Mouse (Mus musculus) bone marrow, adult 2 months (tissue): Measurements from ENCODE around the gene Tmem159.

Experiments used
- CTCF ChIP-seq: fragments of 200-500 bp; IDR thresholded peaks from 2 replicates; pipeline ENCODE4 v1.5.1; 2011; ENCODE audit warnings: low read length, control low read depth; ENCODE audit not compliant: control insufficient read depth, insufficient read depth
- POLR2A ChIP-seq: fragments of 200-500 bp; IDR thresholded peaks from 2 replicates; pipeline ENCODE4 v1.6.1; 2011; ENCODE audit warnings: low read depth, mild to moderate bottlenecking, control low read depth, low read length, borderline replicate concordance; ENCODE audit not compliant: control insufficient read depth

GRCm38 (mm10) chr7:120104975-120105374 lies 2.8 kb downstream of the Tmem159 start:
- TF ChIP-seq CTCF (no peak), POLR2A (no peak)
